Mouse (Mus musculus) gastrocnemius, adult 2 months (tissue): ENCODE results near the gene A930018P22Rik. TPM values are rescaled to one million over a fixed set of nuclear protein-coding genes. Genes with fewer than 3 reads are reported as not detected.

Experiments
- DNase-seq: peaks from one replicate; pipeline ENCODE4 v3.0.0; 2022
- H3K27ac ChIP-seq: fragments of 200-600 bp; 2 replicates; pipeline ENCODE4 v1.8.1; 2022; ENCODE audit warnings: mild to moderate bottlenecking
- H3K4me3 ChIP-seq: fragments of 200-600 bp; 2 replicates; pipeline ENCODE4 v1.8.1; 2022; ENCODE audit warnings: mild to moderate bottlenecking, moderate library complexity
- CTCF ChIP-seq: fragments of 200-600 bp; IDR thresholded peaks from 2 replicates; pipeline ENCODE4 v1.8.1; 2022; ENCODE audit warnings: antibody characterized with exemption, mild to moderate bottlenecking, moderate library complexity
- intact Hi-C: fragments of 180-260 bp; cut with DNase I; formaldehyde crosslinking; loops from one replicate; pipeline ENCODE4 v1.15.1; 2025
- total RNA-seq, 2 experiments: library from RNA; stranded (reverse); gene quantifications; 2 replicates each; pipeline ENCODE4 v1.2.3; 2021

Gene A930018P22Rik
- total RNA-seq, 2 experiments from 2014 or later: 0.39 to 0.61 TPM

DNA sequence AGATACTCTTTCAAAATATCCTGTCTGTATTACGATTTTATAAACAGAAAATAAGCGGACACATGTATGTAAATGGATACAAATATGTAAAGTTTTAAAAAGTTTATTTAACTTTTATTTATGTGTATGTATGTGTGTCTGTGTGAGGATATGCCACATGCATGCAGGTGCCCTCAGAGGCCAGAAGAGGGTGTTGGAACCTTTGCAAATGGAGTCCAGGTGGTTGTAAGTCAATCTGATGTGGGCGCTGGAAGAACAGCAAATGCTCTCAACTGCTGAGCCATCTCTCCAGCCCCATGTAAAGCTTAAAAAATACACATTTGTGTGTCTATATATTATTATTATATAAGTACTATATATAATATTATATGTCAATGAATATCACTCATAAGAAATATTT lies 50.9 kb downstream of the A930018P22Rik start:
- TF ChIP-seq CTCF: no peak
- no peak for DNase-seq
- no peak overlapping the region for H3K27ac ChIP-seq
- no peak overlapping the region for H3K4me3 ChIP-seq
- intact Hi-C loops: no loop called here

Other genes with a start within 250 kb of the A930018P22Rik start
- 1 to 10 TPM; 4.1 to 7.0 TPM for gene Lmo2, start 164.8 kb upstream of the A930018P22Rik start, total RNA-seq
- gene Fbxo3, start 95.0 kb upstream of the A930018P22Rik start, total RNA-seq: 10 to 100 TPM; 47.5 to 53.9 TPM
- not detected for gene 4931422A03Rik, start 94.4 kb upstream of the A930018P22Rik start, total RNA-seq
- under 1 TPM; 0.36 to 0.38 TPM for gene Gm10912, start 56.9 kb upstream of the A930018P22Rik start, total RNA-seq
- gene Gm10799, start 54.2 kb upstream of the A930018P22Rik start, total RNA-seq: not detected
- 1 to 10 TPM; 1.7 to 4.2 TPM for gene Cd59b, start 52.9 kb upstream of the A930018P22Rik start, total RNA-seq
- gene Cd59a, start 27.0 kb upstream of the A930018P22Rik start, total RNA-seq: 10 to 100 TPM; 14.3 to 18.4 TPM